Mouse (Mus musculus) intestine, postnatal 0 days (tissue): ENCODE data around the gene Klk10. TPM values are rescaled to one million over a fixed set of nuclear protein-coding genes. Genes with fewer than 3 reads are reported as not detected.

ENCODE experiments used
- ATAC-seq: fragments of 200-750 bp; cut with Nextera tagmentation; 2 replicates; pipeline ENCODE4 v1.8.0; 2017; ENCODE audit warnings: mild to moderate bottlenecking, moderate TSS enrichment, moderate library complexity
- H3K27ac ChIP-seq: fragments of 300-500 bp; sonication (generic); 2 replicates; pipeline ENCODE4 v1.5.1; 2014; ENCODE audit warnings: mild to moderate bottlenecking, low read depth, low read length, moderate library complexity
- H3K27me3 ChIP-seq: fragments of 300-500 bp; sonication (generic); replicated peaks from 2 replicates; pipeline ENCODE4 v1.6.1; 2014; ENCODE audit warnings: low read length, mixed read lengths; ENCODE audit not compliant: control insufficient read depth, insufficient read depth
- H3K36me3 ChIP-seq: fragments of 300-500 bp; sonication (generic); 2 replicates; pipeline ENCODE4 v1.6.1; 2014; ENCODE audit warnings: mild to moderate bottlenecking, moderate library complexity; ENCODE audit not compliant: control insufficient read depth, insufficient read depth
- H3K4me1 ChIP-seq: fragments of 300-500 bp; sonication (generic); replicated peaks from 2 replicates; pipeline ENCODE4 v1.6.1; 2014; ENCODE audit warnings: antibody characterized with exemption, low read length, mixed read lengths; ENCODE audit not compliant: control insufficient read depth, insufficient read depth
- H3K4me2 ChIP-seq: fragments of 300-500 bp; sonication (generic); replicated peaks from 2 replicates; pipeline ENCODE4 v1.6.1; 2014; ENCODE audit warnings: low read depth, mild to moderate bottlenecking, moderate library complexity
- H3K4me3 ChIP-seq: fragments of 300-500 bp; sonication (generic); 2 replicates; pipeline ENCODE4 v1.5.1; 2014; ENCODE audit warnings: low read depth, low read length
- H3K9ac ChIP-seq: fragments of 300-500 bp; sonication (generic); 2 replicates; pipeline ENCODE4 v1.6.1; 2014; ENCODE audit warnings: mild to moderate bottlenecking, low read depth, low read length
- H3K9me3 ChIP-seq: fragments of 300-500 bp; sonication (generic); 2 replicates; pipeline ENCODE4 v1.6.1; 2016; ENCODE audit warnings: mixed run types; ENCODE audit not compliant: control insufficient read depth
- CTCF ChIP-seq: sonication (generic); IDR thresholded peaks from 2 replicates; pipeline ENCODE4 v1.5.1; 2016; ENCODE audit warnings: low read depth, mild to moderate bottlenecking, control low read depth, antibody characterized with exemption, moderate library complexity
- WGBS: fragments of 180-500 bp; shearing (Covaris S2); extraction: QIAGEN DNeasy Blood & Tissue Kit; methylation state at CpG from one replicate; pipeline ENCODE4 v1.1.7; 2014; 5-methylcytosine and 5-hydroxymethylcytosine counted together
- polyA plus RNA-seq: library from polyadenylated mRNA; unstranded; fragments of >200 nt; fragmentation: Nextera tagmentation; extraction: Ambion mirVana; gene quantifications from 2 replicates; pipeline ENCODE4 v1.2.1, GENCODE M21; 2015

Gene Klk10
- polyA plus RNA-seq, 1 experiment from 2014 or later, result 0.33 TPM

DNA sequence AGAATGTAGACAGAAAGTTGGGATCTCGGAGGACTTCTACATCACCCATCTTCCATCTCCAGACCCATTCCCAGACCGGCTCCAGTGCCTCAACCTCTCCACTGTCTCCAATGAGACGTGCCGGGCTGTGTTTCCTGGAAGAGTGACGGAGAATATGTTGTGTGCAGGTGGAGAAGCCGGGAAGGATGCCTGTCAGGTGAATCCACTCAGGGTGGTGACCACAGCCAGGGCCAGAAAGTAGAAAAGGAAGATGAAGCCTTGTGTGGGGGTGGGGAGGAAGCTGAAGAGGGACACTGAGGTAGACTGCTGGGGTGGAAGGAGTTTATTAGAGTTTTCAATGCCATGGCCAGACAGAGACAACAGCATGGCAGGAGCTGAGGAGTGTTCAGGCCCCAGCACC, 8.9 kb upstream of the Klk10 start:
- ATAC-seq, result no peak
- Histone ChIP-seq H3K9me3 (no peaks in the 10 kb centered on the region), H3K4me1 (no peaks in the 10 kb centered on the region), H3K9ac (no peak overlapping the region), H3K4me3 (no peak overlapping the region), H3K4me2 (no peak overlapping the region), H3K27ac (no peak overlapping the region), H3K36me3 (no peaks in the 10 kb centered on the region), H3K27me3 (no peaks in the 10 kb centered on the region)
- 97% methylated on average over 6 of the region's 6 CpGs for WGBS
- no peak for TF ChIP-seq CTCF

DNA sequence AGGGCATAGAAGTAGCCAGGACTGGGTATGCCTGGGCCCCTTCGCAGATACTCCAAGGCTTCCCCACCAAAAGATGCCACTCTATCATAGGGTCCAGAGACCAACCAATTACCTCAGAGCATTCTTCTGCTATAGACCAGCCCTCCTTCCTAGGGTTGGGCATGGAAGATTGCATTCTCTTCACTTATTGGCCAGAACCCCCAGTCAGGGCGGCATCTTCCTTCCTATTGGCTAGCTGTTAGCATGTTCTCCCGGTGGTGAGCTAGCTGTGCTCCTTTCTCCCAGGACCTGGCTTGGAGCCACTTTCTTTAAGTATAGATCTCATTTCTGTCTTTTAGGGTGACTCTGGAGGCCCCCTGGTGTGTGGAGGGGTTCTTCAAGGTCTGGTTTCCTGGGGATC, 7.9 kb upstream of the Klk10 start:
- H3K4me3 ChIP-seq, result no peak overlapping the region
- no peaks in the 10 kb centered on the region for H3K9me3 ChIP-seq
- no peak overlapping the region for H3K9ac ChIP-seq
- no peak for TF ChIP-seq CTCF
- no peak for ATAC-seq
- H3K36me3 ChIP-seq, result no peaks in the 10 kb centered on the region
- H3K27me3 ChIP-seq, result no peaks in the 10 kb centered on the region
- H3K27ac ChIP-seq, result no peak overlapping the region
- no peak overlapping the region for H3K4me2 ChIP-seq
- no peaks in the 10 kb centered on the region for H3K4me1 ChIP-seq
- 80% methylated on average over 3 of the region's 3 CpGs for WGBS

DNA sequence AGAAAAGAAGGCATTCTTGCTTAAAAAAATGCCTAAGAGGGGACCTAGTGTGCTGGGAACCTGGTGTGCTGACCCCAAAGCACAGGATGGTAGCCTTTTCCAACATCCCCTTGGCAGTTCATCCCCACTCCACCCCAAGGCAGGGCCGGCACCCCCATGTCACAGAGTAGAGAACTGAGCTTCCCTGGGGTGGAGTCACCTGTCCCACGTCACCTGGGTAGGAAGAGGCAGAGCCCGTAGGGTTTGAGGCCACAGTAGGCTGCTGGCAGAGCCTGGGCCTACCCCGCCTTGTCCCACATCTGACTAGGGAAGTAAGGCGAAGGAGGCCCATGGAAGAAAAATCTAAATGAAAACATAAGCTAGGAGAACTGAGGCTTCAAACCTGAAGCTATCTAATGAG, 6.5 kb upstream of the Klk10 start, which contains the start of gene Klk11:
Gene Klk11, plus strand, starts transcription at position 241 of the 400 bp plus-strand sequence.
- no peak for TF ChIP-seq CTCF
- Histone ChIP-seq H3K4me3 (no peak within 1 kb of the TSS), H3K36me3 (no peaks in the 10 kb centered on the region), H3K4me1 (no peaks in the 10 kb centered on the region), H3K9ac (no peak within 1 kb of the TSS), H3K9me3 (no peaks in the 10 kb centered on the region), H3K4me2 (no peak within 1 kb of the TSS), H3K27ac (no peak within 1 kb of the TSS), H3K27me3 (no peaks in the 10 kb centered on the region)
- WGBS, result 83% methylated on average over 5 of the region's 5 CpGs
- ATAC-seq, result no peak

DNA sequence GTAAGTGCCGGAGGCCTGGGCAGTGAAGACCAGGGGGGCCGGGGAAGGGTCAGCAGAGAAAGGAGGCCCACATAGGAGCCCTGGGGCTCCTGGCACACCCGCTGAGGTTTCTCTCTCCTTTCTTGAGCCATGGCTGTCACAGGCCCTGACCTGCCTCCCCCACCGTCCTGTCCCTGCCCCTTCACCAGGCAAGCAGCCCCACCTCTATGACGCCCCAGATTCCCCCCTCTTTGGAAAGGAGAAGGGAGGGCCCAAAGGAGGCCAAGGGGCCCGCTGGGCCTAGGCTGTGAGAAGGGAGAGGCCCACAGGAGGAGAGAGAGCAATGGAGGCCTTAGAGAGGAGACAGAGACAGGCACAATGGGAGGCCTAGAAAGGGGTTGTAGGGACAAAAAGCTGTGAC, 6.0 kb upstream of the Klk10 start:
- no peaks in the 10 kb centered on the region for H3K9me3 ChIP-seq
- H3K9ac ChIP-seq, result no peak overlapping the region
- TF ChIP-seq CTCF, result no peak
- H3K4me2 ChIP-seq, result no peak overlapping the region
- no peak overlapping the region for H3K27ac ChIP-seq
- WGBS, result 59% methylated on average over 6 of the region's 6 CpGs
- H3K4me3 ChIP-seq, result no peak overlapping the region
- no peaks in the 10 kb centered on the region for H3K36me3 ChIP-seq
- no peak for ATAC-seq
- H3K4me1 ChIP-seq, result no peaks in the 10 kb centered on the region
- H3K27me3 ChIP-seq, result no peaks in the 10 kb centered on the region

DNA sequence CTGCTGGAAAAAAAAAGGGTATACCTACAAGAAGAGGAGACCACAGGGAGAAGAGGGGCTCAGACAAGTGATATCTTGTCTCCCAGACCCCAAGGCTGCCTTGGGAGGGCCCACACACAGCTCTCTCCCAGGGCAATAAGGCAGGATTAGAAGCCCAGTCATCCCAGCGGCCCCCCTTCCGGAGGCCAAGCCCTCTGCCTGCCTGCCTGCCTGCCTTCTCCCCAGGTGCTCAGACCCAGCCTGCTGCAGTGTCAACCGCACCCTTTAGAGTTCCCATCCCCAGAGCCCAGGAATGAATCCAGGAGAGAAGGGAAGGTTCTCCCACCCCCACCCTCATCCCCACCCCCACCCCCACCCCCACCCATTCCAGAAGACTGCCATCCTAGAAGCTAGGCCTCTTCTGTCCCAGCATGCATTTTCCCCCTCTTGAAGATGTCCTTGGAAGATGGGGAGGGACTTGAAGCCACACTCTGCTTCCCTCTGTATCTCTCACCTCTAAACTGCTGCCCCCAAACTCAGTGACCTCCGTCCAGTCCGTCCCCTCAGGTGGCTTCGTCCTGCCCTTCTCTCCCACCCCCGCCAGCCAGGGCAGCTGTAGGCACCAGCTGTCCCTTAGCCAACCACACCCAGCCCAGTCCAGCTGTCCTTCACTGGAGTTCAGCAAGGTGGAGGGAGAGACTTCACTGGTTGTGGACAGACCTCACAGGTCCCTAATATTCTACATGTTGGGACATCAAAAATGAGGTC, 5.4 kb upstream of the Klk10 start:
- no peaks in the 10 kb centered on the region for H3K4me1 ChIP-seq
- no peaks in the 10 kb centered on the region for H3K27me3 ChIP-seq
- H3K9me3 ChIP-seq, result no peaks in the 10 kb centered on the region
- H3K4me2 ChIP-seq, result no peak overlapping the region
- H3K27ac ChIP-seq, result no peak overlapping the region
- 52% methylated on average over 7 of the region's 7 CpGs for WGBS
- no peaks in the 10 kb centered on the region for H3K36me3 ChIP-seq
- ATAC-seq, result no peak
- H3K9ac ChIP-seq, result no peak overlapping the region
- no peak for TF ChIP-seq CTCF
- no peak overlapping the region for H3K4me3 ChIP-seq

DNA sequence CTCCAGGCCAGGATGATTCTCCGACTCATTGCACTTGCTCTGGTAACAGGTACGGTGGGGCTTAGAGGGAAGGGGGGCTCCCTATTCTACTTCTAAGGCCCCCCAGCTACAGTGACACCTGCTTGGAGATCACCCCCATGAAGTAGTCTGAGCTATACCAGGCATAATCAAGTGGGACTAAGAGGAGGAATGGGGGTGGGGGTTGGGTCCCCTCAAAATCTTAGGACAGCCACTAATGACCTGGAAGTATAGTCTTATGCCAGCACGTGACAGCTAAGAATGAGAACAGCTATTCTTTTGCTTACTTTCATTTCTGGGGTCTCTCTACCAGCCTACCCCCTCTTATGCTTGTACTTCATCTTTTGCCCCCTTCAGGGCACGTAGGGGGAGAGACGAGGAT, 4.3 kb upstream of the Klk10 start:
- Histone ChIP-seq H3K4me1 (no peaks in the 10 kb centered on the region), H3K36me3 (no peaks in the 10 kb centered on the region), H3K9ac (no peak overlapping the region), H3K27me3 (no peaks in the 10 kb centered on the region), H3K4me2 (no peak overlapping the region), H3K9me3 (no peaks in the 10 kb centered on the region), H3K4me3 (no peak overlapping the region), H3K27ac (no peak overlapping the region)
- no peak for TF ChIP-seq CTCF
- no peak for ATAC-seq
- WGBS, result 79% methylated on average over 5 of the region's 5 CpGs
